ENCODE assay signal across 10 mouse cellular contexts in the genomic region with DNA sequence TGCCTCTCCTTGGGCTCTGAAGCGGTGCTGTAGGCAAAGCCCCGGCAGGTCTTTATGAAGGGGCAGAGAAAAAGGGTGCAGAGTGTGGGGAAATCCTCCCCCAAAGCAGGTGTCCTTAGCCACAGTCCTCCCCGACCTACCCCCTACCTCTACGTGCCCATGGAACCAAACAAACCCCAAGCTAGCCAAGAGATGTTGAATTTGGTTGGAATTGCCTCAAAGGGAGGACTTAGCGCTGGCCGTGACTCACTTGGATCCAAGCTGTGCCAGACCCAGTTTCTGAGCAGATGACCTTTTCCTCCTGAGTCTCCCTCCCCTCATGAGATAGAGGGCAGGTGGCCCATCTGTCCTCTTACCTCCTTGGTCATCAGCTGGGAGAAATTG.
DNase-seq lines count a peak whose midpoint lies in the region; ATAC-seq lines count a peak whose summit lies in the region.
"Had no signal": no experiment of that assay in that cellular context is flagged by ENCODE, and none has a peak within 500 bp of the region (broad histone marks: within the 10 kb centered on the region; RNA-seq: fewer than 3 reads in every experiment).

No protein-coding gene starts in this region.

- H3K27me3 ChIP-seq in forebrain, embryonic 13.5 days: no peaks in the 10 kb centered on the region
- H3K27me3 ChIP-seq in midbrain, embryonic 12.5 days: no peaks in the 10 kb centered on the region
- no peaks in the 10 kb centered on the region for H3K27me3 ChIP-seq in liver, embryonic 11.5 days (replicated peaks; ENCODE audit: control insufficient read depth, insufficient read depth, low read length)
- H3K27me3 ChIP-seq: embryonic facial prominence, embryonic 15.5 days had no signal

- H3K4me2 ChIP-seq in forebrain, embryonic 13.5 days: no peak overlapping the region
- peak overlapping the region; percentile 0; the same call in 1 of the 2 replicates for H3K4me2 ChIP-seq in midbrain, embryonic 12.5 days (replicated peaks)
- H3K4me2 ChIP-seq in liver, embryonic 11.5 days: no peak overlapping the region
- H3K4me2 ChIP-seq: liver, embryonic 13.5 days had no signal

- no peaks in the 10 kb centered on the region for H3K9me3 ChIP-seq in forebrain, embryonic 13.5 days (replicated peaks)
- no peaks in the 10 kb centered on the region for H3K9me3 ChIP-seq in midbrain, embryonic 12.5 days
- H3K9me3 ChIP-seq in liver, embryonic 11.5 days (ENCODE audit: control insufficient read depth, low read length): no peaks in the 10 kb centered on the region
- H3K9me3 ChIP-seq: embryonic facial prominence, embryonic 15.5 days; liver, embryonic 13.5 days had no signal

- peak; percentile 9 for DNase-seq in gastrocnemius, postnatal 14 days
- DNase-seq in gastrocnemius, postnatal 36 days: no peak
- peak; percentile 73 for DNase-seq in adrenal gland, postnatal 14 days
- DNase-seq in liver, embryonic 11.5 days (ENCODE audit: low spot score): no peak
- no peak for DNase-seq in testis, postnatal 14 days (ENCODE audit: low spot score)
- DNase-seq in natural killer cell, adult 2 months (ENCODE audit: low spot score in 2 of 2): no peak
- DNase-seq: liver, embryonic 13.5 days had no signal

- H3K4me3 ChIP-seq in forebrain, embryonic 13.5 days: no peak overlapping the region
- no peak overlapping the region for H3K4me3 ChIP-seq in midbrain, embryonic 12.5 days
- no peak overlapping the region for H3K4me3 ChIP-seq in liver, embryonic 11.5 days (ENCODE audit: low read depth, low read length)
- H3K4me3 ChIP-seq: embryonic facial prominence, embryonic 15.5 days; liver, embryonic 13.5 days had no signal

- no peak; the same call in 1 of the 2 replicates for ATAC-seq in forebrain, embryonic 13.5 days
- no peak; the same call in 1 of the 2 replicates for ATAC-seq in midbrain, embryonic 12.5 days (ENCODE audit: low FRiP score, low read depth)
- ATAC-seq in liver, embryonic 11.5 days (replicated peaks; ENCODE audit: low FRiP score): no peak

- WGBS in forebrain, embryonic 13.5 days: 60% methylated on average over 6 of the region's 6 CpGs
- 50% methylated on average over 6 of the region's 6 CpGs for WGBS in midbrain, embryonic 12.5 days
- WGBS in liver, embryonic 11.5 days: 49% methylated on average over 6 of the region's 6 CpGs

- intact Hi-C loops in gastrocnemius, postnatal 14 days (cut with DNase I; ENCODE audit: low total_unique reads): no loop called here
- intact Hi-C loops in gastrocnemius, postnatal 36 days (cut with DNase I): no loop called here

- H3K27ac ChIP-seq in forebrain, embryonic 13.5 days: peak overlapping the region; percentile 44
- peak overlapping the region; percentile 63 for H3K27ac ChIP-seq in midbrain, embryonic 12.5 days (replicated peaks)
- no peak overlapping the region for H3K27ac ChIP-seq in liver, embryonic 11.5 days (ENCODE audit: low read depth, low read length)
- H3K27ac ChIP-seq: embryonic facial prominence, embryonic 15.5 days; liver, embryonic 13.5 days had no signal

- H3K9ac ChIP-seq in forebrain, embryonic 13.5 days: no peak overlapping the region
- no peak overlapping the region for H3K9ac ChIP-seq in midbrain, embryonic 12.5 days (replicated peaks)
- no peak overlapping the region for H3K9ac ChIP-seq in liver, embryonic 11.5 days (ENCODE audit: low read depth, low read length)
- H3K9ac ChIP-seq: embryonic facial prominence, embryonic 15.5 days; liver, embryonic 13.5 days had no signal

- peaks cover 27% of the 10 kb centered on the region for H3K4me1 ChIP-seq in forebrain, embryonic 13.5 days
- peaks cover 35% of the 10 kb centered on the region for H3K4me1 ChIP-seq in midbrain, embryonic 12.5 days
- no peaks in the 10 kb centered on the region for H3K4me1 ChIP-seq in liver, embryonic 11.5 days (replicated peaks; ENCODE audit: control insufficient read depth, insufficient read depth, low read length)
- H3K4me1 ChIP-seq: liver, embryonic 13.5 days had no signal

- H3K36me3 ChIP-seq in forebrain, embryonic 13.5 days (ENCODE audit: poor library complexity, severe bottlenecking): no peaks in the 10 kb centered on the region
- no peaks in the 10 kb centered on the region for H3K36me3 ChIP-seq in midbrain, embryonic 12.5 days
- H3K36me3 ChIP-seq in liver, embryonic 11.5 days (ENCODE audit: control insufficient read depth, insufficient read depth, low read length): no peaks in the 10 kb centered on the region
- H3K36me3 ChIP-seq: embryonic facial prominence, embryonic 15.5 days; liver, embryonic 13.5 days had no signal

Comparison
In these comparisons a context has a peak if more than half of its experiments do, and no peak if none do; other contexts are left out.
1. DNase-seq: peak in gastrocnemius, postnatal 14 days (single experiment) and adrenal gland, postnatal 14 days (single experiment); none in gastrocnemius, postnatal 36 days (0 of 2), liver, embryonic 11.5 days (single experiment), testis, postnatal 14 days (single experiment) and natural killer cell, adult 2 months (0 of 2).